Mouse (Mus musculus): ENCODE data around the gene Cd24a. TPM values are rescaled to one million over a fixed set of nuclear protein-coding genes. Genes with fewer than 3 reads are reported as not detected.
A peak's percentile ranks its signal among the peaks of the same experiment; 100 is the strongest.

Gene Cd24a
- total and polyA plus RNA-seq, 3 experiments: 469 to 2,766 (median 2,120) TPM

DNA sequence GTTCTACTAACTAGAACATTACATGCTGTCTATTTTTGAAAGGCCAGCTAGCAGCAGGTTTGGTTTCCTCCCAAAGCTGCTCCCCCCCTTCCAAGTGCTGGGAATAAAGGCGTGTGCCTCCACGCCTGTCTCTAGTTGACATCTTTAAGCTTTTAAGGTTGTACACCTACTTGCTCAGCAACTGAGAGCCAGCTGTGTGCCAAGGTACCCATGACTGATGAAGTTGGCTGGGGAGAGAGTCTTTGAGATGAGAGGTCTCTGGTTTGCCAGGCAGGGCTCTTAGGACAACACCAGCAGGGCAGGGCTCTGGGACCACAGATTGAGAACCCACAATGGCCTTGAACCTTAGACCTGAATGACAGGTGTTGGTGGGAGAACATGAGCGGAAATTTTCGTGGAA, 6.5 kb downstream of the Cd24a start:
- Histone ChIP-seq H3K27me3 (replicated peaks) (no peaks in the 10 kb centered on the region), H3K79me2 (replicated peaks; ENCODE audit: control insufficient read depth, extremely low read depth, insufficient read depth, poor library complexity, severe bottlenecking) (peaks cover 35% of the 10 kb centered on the region), H3K27ac (ENCODE audit: insufficient read depth, low read depth) (no peak overlapping the region), H3K9ac (ENCODE audit: insufficient read depth, low read depth) (no peak overlapping the region), H3K9me3 (replicated peaks; ENCODE audit: low read length) (peaks cover 3% of the 10 kb centered on the region), H3K4me3 (replicated peaks in 1 of 3; ENCODE audit: low read depth in 2 of 3, low read length in 2 of 3, poor library complexity in 1 of 3) (no peak overlapping the region), H3K4me2 (ENCODE audit: insufficient read depth, low read depth, poor library complexity, severe bottlenecking) (no peak overlapping the region), H3K4me1 (ENCODE audit: control insufficient read depth in 1 of 2, insufficient read depth in 2 of 2) (peaks cover 2 to 27% of the 10 kb centered on the region in 2 experiments; a peak in 3 of 4 replicates), H3K36me3 (replicated peaks in 1 of 2; ENCODE audit: control insufficient read depth in 1 of 2, insufficient read depth in 1 of 2, low read length in 1 of 2) (peaks cover 17 to 31% of the 10 kb centered on the region in 2 experiments)
- no peak for DNase-seq (ENCODE audit: extremely low read depth)
- dilution Hi-C loops (cut with MboI; ENCODE audit: extremely low pct_ligation_motif_present, extremely low pct_unique_long_range_greater_than_20kb, low sequenced_read_pairs) (no loop called here), in situ Hi-C loops (cut with MboI; ENCODE audit: low pct_ligation_motif_present, low pct_unique_long_range_greater_than_20kb, low sequenced_read_pairs) (loop anchor here (10.0 kb wide), 1 partner anchor 240 kb away; no protein-coding TSS in a partner anchor)
- TF ChIP-seq CHD1 (IDR thresholded peaks at IDR 0.05; ENCODE audit: low read depth, low read length) (no peak), KAT2A (IDR thresholded peaks at IDR 0.05; ENCODE audit: insufficient replicate concordance, low read length) (no peak), POLR2A (IDR thresholded peaks at IDR 0.05; ENCODE audit: low read depth, low read length) (peak; percentile 59; the same call in 1 of the 2 replicates), UBTF (IDR thresholded peaks at IDR 0.05; ENCODE audit: low read depth, low read length) (no peak), MAZ (IDR thresholded peaks at IDR 0.05; ENCODE audit: low read depth, low read length) (no peak), E2F4 (IDR thresholded peaks at IDR 0.05; ENCODE audit: insufficient replicate concordance, low read depth, low read length) (no peak), PAX5 (IDR thresholded peaks at IDR 0.05; ENCODE audit: low read length) (no peak), POLR2AphosphoS2 (IDR thresholded peaks at IDR 0.05; ENCODE audit: low read depth, low read length) (peak; percentile 88; the same call in 1 of the 2 replicates), MAX (IDR thresholded peaks at IDR 0.05; ENCODE audit: low read length) (no peak), CHD2 (IDR thresholded peaks at IDR 0.05; ENCODE audit: low read length) (peak; percentile 45; the same call in 1 of the 2 replicates), ZMIZ1 (IDR thresholded peaks at IDR 0.05; ENCODE audit: low read depth, low read length) (peak; percentile 74), JUN (IDR thresholded peaks at IDR 0.05; ENCODE audit: insufficient read depth, low read depth, low read length) (no peak)

DNA sequence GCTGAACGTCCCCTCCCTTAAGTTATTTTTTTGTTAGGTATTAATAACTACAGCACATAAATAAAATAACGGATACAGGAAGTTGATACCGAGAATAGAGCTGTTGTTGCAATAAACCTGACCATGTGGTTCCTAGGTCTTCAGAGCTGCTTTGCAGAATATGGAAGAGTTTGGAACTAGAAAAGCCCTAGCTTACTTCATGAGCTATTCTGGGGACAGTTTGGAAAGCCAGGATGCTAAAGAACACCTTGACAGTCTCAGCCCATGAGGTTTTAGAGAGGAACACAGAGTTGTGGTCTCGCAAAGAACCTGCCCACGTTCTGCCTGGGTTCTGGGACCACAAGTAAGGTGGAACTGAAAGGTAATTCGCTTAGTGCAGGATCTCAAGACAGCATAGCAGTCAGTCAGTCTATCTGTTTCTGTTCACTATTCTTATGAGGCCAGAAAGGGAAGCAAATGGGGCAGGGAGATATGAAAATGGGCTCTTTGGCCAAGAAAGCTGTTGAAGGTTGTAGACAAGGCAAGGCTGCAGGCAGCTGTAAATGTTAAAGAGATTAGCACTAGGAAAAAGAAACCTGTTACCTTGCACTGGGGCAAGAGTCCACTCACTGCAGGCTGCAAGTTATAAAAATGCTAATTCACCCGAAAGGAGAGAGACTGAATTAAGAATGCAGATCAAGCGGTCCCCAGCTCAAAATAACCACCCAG, 10.5 kb downstream of the Cd24a start:
- Histone ChIP-seq H3K9me3 (replicated peaks; ENCODE audit: low read length) (peaks cover 3% of the 10 kb centered on the region), H3K27ac (ENCODE audit: insufficient read depth, low read depth) (no peak overlapping the region), H3K9ac (ENCODE audit: insufficient read depth, low read depth) (no peak overlapping the region), H3K4me1 (ENCODE audit: control insufficient read depth in 1 of 2, insufficient read depth in 2 of 2) (peaks cover 4 to 12% of the 10 kb centered on the region in 2 experiments; a peak in 2 of 4 replicates), H3K79me2 (replicated peaks; ENCODE audit: control insufficient read depth, extremely low read depth, insufficient read depth, poor library complexity, severe bottlenecking) (no peaks in the 10 kb centered on the region), H3K36me3 (replicated peaks in 1 of 2; ENCODE audit: control insufficient read depth in 1 of 2, insufficient read depth in 1 of 2, low read length in 1 of 2) (peaks cover 3 to 9% of the 10 kb centered on the region in 2 experiments), H3K4me2 (ENCODE audit: insufficient read depth, low read depth, poor library complexity, severe bottlenecking) (no peak overlapping the region), H3K4me3 (replicated peaks in 1 of 3; ENCODE audit: low read depth in 2 of 3, low read length in 2 of 3, poor library complexity in 1 of 3) (no peak overlapping the region), H3K27me3 (replicated peaks) (no peaks in the 10 kb centered on the region)
- in situ Hi-C loops (cut with MboI; ENCODE audit: low pct_ligation_motif_present, low pct_unique_long_range_greater_than_20kb, low sequenced_read_pairs) (loop anchor here (5.0 to 10.0 kb wide), 2 partner anchors 34 to 236 kb away; no protein-coding TSS in a partner anchor), dilution Hi-C loops (cut with MboI; ENCODE audit: extremely low pct_ligation_motif_present, extremely low pct_unique_long_range_greater_than_20kb, low sequenced_read_pairs) (no loop called here)
- TF ChIP-seq TBP (conservative IDR thresholded peaks at IDR 0.05; ENCODE audit: low read depth, low read length) (no peak), RAD21 (IDR thresholded peaks at IDR 0.05; ENCODE audit: low read depth, low read length) (no peak), ELF1 (IDR thresholded peaks at IDR 0.05; ENCODE audit: low read depth, low read length) (no peak), NRF1 (IDR thresholded peaks at IDR 0.05; ENCODE audit: low read depth, low read length) (no peak), USF2 (conservative IDR thresholded peaks at IDR 0.05; ENCODE audit: low read depth, low read length) (no peak), EP300 (IDR thresholded peaks at IDR 0.05; ENCODE audit: low read length) (no peak), ZC3H11A (IDR thresholded peaks at IDR 0.05; ENCODE audit: low read depth, low read length) (no peak), MAFK (IDR thresholded peaks at IDR 0.05; ENCODE audit: insufficient replicate concordance, low read length) (no peak), RCOR1 (conservative IDR thresholded peaks at IDR 0.05; ENCODE audit: low read depth, low read length) (no peak)
- DNase-seq (ENCODE audit: extremely low read depth): no peak
